Mouse (Mus musculus): ENCODE data around the gene Treml2.

The Treml2 gene

DNA sequence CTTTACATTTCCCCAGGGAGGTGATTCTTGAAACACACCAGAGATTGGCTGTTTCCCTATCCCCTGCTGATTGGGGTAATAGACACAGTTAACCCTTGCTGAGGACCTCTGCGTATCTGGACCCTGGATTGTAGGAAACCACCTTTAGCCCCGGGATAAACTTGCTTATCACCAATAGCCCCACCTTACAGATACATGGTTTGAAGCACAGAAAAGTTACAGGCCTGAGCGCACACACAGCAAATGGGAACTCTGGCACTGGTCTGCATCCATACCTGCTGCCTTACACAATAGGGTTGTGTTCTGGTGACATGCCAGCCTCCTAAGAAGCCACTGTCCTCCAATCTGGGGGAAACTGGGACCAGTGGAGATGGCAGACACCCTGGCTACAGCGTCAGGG, 46.5 kb downstream of the Treml2 start:
- in situ Hi-C loops (cut with MboI, MseI): no loop called here

DNA sequence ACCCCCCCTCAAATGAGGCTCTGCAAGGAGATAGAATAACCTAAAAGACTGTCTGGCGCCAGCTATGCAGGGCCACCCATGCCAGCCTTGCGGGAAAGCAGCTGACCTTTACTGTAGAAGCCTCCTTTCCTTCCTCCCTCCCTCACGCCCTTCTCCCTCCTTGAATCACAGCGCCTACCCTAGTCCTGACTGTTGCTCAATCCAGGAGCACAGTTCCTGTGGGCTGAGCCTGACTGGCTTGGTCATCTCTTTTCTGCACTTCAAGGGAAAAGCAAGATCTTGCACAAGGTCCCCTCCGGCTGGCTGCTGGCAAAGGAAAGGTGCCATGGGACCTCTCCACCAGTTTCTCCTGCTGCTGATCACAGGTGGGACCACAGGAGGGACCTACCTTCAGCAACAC, 46.9 kb downstream of the Treml2 start, which contains the start of gene Trem2:
Trem2 (plus strand) TSS at position 171 of the 400 bp plus-strand sequence.
- in situ Hi-C loops (cut with MboI, MseI): no loop called here

- in situ Hi-C loops (cut with MboI, MseI): no loop called here
These were observed 47.5 kb downstream of the Treml2 start for GRCm38 (mm10) chr17:48346834-48347233.

DNA sequence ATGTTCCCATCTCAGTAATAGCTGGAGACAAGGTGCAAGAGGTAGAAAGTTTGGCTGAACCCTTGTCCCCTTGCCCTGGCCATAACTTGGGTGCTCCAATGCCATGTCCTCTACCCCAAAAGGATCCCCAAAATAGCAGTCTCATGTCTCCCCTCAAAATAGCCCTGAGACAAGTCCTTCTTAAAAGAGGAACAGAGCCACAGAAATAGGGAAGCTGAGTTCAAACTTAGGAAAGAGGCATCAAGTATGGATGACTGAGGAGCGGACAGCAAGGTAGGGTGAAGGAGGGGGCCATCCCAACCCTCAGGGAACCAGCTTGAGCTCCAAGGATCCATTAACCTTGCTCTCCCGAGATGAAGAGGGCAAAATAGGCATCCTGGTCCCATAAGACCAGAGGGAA, 48.0 kb downstream of the Treml2 start:
- in situ Hi-C loops (cut with MboI, MseI): no loop called here

GRCm38 (mm10) chr17:48350681-48351193, 51.4 kb downstream of the Treml2 start:
- in situ Hi-C loops (cut with MboI, MseI): loop anchor here in 1 of 2 experiments (10.0 to 25.0 kb wide), 2 partner anchors 844 to 1537 kb away; no protein-coding TSS in a partner anchor

DNA sequence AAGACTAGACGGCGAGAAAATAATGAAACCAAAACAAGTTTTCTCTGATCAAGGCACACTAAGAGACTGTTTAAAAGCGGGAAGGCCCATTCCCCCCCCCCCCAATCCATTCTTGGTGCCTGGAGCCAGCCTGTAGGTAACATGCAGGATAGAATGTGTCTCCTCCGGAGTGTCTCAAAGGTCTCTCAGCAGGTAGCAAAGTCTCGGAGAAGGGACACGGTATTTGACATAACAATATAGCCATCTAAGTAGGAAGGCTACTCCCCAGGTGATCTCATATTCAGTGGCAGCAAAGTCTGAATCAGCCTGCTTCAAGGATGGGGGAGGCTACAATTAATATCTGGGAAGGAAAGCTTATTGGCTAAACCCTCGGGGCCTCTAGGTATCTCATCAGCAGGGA, 53.7 kb downstream of the Treml2 start:
- in situ Hi-C loops (cut with MboI, MseI): loop anchor here in 1 of 2 experiments (10.0 to 25.0 kb wide), 2 partner anchors 842 to 1534 kb away; no protein-coding TSS in a partner anchor

GRCm38 (mm10) chr17:48355822-48356221, 56.5 kb downstream of the Treml2 start:
- in situ Hi-C loops (cut with MboI, MseI): loop anchor here in 1 of 2 experiments (10.0 to 25.0 kb wide), 2 partner anchors 839 to 1531 kb away; no protein-coding TSS in a partner anchor

GRCm38 (mm10) chr17:48357892-48358291, 58.6 kb downstream of the Treml2 start:
- in situ Hi-C loops (cut with MboI, MseI): loop anchor here in 1 of 2 experiments (10.0 to 25.0 kb wide), 2 partner anchors 837 to 1529 kb away; no protein-coding TSS in a partner anchor

DNA sequence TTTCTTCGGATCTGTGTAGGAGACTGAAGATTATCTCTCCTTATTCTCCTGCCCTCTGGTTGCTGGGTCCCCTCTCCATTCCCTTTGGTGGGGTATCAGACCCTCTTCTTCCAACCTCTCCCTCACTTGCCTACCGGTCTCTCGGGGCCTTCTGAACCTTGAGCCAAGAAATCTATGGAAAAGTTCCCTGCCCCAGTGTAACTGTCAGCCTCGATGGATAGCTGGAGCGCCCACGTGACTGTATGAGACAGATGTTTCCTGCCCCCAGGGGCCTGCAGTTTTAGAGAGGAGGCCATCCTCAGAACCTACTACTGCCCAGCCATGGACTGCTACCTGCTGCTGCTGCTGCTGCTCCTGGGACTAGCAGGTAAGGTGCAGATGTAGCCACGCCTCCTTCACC, 60.3 kb downstream of the Treml2 start, which contains the start of gene Treml1:
Treml1 (plus strand) TSS at position 301 of the 400 bp plus-strand sequence.
- in situ Hi-C loops (cut with MboI, MseI): loop anchor here (10.0 to 25.0 kb wide), 3 partner anchors 225 to 1528 kb away; no protein-coding TSS in a partner anchor

- in situ Hi-C loops (cut with MboI, MseI): loop anchor here (10.0 to 25.0 kb wide), 2 partner anchors 226 to 1527 kb away; no protein-coding TSS in a partner anchor
These were observed 61.2 kb downstream of the Treml2 start for GRCm38 (mm10) chr17:48360462-48360861.

Measured in T-helper 17 cell (primary cell).